1 mouse cellular context compared by ENCODE assay signal in genomic region chr11:6402515-6403510, GRCm38 (mm10).
TF ChIP-seq lines count a peak whose summit lies in the region.

No protein-coding gene starts in this region.

TF ChIP-seq in CH12.LX, 34 proteins besides CTCF, POLR2A, EP300 and RAD21 (continued from another document):
- TF ChIP-seq BHLHE40 (IDR thresholded peaks at IDR 0.05; ENCODE audit: low read depth, low read length), result no peak
- no peak for TF ChIP-seq USF1 (IDR thresholded peaks at IDR 0.05; ENCODE audit: low read depth, low read length)
- TF ChIP-seq ZKSCAN1 (IDR thresholded peaks at IDR 0.05; ENCODE audit: borderline replicate concordance, low read depth, low read length), result no peak
- no peak for TF ChIP-seq JUN (IDR thresholded peaks at IDR 0.05; ENCODE audit: insufficient read depth, low read depth, low read length)
- no peak for TF ChIP-seq PAX5 (IDR thresholded peaks at IDR 0.05; ENCODE audit: low read length)
- no peak for TF ChIP-seq ZMIZ1 (IDR thresholded peaks at IDR 0.05; ENCODE audit: low read depth, low read length)
- TF ChIP-seq HCFC1 (IDR thresholded peaks at IDR 0.05; ENCODE audit: low read depth, low read length), result no peak
- TF ChIP-seq TCF12 (IDR thresholded peaks at IDR 0.05; ENCODE audit: low read depth, low read length), result no peak
